Mouse (Mus musculus): ENCODE data around the gene Apbb2. TPM values are rescaled to one million over a fixed set of nuclear protein-coding genes. Genes with fewer than 3 reads are reported as not detected.
"Not testable (repeated sequence)": the region's sequence is repeated elsewhere in the genome, so short reads cannot be mapped to it uniquely, and the experiment has no call there.

Apbb2 gene
- polyA plus RNA-seq, 1 experiment from 2014 or later: 5.6 TPM

DNA sequence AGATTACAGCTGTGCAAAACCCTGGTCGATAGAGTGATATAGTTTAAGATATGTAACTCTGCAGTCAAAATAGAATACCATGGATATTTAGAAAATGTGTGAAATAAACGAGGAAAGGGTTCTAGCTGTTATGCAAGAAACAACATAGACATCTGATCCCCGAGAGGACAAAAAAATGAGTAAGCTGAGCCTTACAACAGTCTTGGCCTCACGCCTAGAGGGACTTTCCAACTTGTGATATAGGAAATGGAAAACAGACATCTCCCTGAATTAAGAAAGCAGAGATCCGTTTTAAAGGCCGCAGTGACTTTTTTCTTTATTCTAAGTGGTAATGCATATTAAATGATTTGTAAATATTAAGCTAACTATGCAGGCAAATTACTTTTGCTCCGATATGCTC is 349.0 kb downstream of the Apbb2 start:
- no peak overlapping the region for H3K4me2 ChIP-seq (ENCODE audit: low read depth, low read length)
- H3K4me1 ChIP-seq (ENCODE audit: insufficient read depth): no peaks in the 10 kb centered on the region
- no peaks in the 10 kb centered on the region for H3K9me3 ChIP-seq (ENCODE audit: low read length)
- no peaks in the 10 kb centered on the region for H3K36me3 ChIP-seq (replicated peaks; ENCODE audit: insufficient read depth, low read length)
- H3K27ac ChIP-seq (ENCODE audit: low read depth): no peak overlapping the region
- TF ChIP-seq EP300 (IDR thresholded peaks at IDR 0.05; ENCODE audit: low read depth) (no peak), CTCF (IDR thresholded peaks at IDR 0.05; ENCODE audit: low read depth) (no peak)
- no peak overlapping the region for H3K4me3 ChIP-seq (ENCODE audit: low read depth, low read length)
- 74% methylated on average over 7 of the region's 7 CpGs for WGBS (ENCODE audit: insufficient replicate concordance)
- DNase-seq (no peak), ATAC-seq (no peak)
- no peaks in the 10 kb centered on the region for H3K27me3 ChIP-seq (ENCODE audit: insufficient read depth, low read length)
- no peak overlapping the region for H3K9ac ChIP-seq (replicated peaks)

DNA sequence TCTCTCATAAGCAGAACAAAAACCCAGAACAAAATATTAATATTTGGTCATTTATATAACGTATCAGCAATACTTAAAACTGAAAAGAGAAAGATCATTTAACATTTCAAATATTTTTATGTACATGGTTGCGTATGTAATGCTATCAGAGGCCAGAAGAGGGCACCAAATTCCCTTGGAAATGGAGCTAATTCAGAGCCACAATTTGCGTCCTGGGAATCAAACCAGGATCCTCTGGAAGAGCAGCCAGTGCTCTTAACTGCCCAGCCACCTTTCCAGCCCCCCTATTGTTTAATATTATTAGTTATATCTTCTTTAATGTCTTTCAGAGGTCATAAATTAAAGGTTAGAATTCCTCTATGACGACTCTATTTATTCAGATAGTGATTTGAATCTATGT is 355.2 kb downstream of the Apbb2 start:
- H3K4me1 ChIP-seq (ENCODE audit: insufficient read depth): peaks cover 3% of the 10 kb centered on the region; the same call in 1 of the 2 replicates
- 0 out of 2 replicates have a peak, but pooled peaks cover 10% of the 10 kb centered on the region for H3K27me3 ChIP-seq (ENCODE audit: insufficient read depth, low read length)
- H3K4me3 ChIP-seq (ENCODE audit: low read depth, low read length): no peak overlapping the region
- WGBS (ENCODE audit: insufficient replicate concordance): 31% methylated on average over 4 of the region's 4 CpGs
- H3K9me3 ChIP-seq (ENCODE audit: low read length): no peaks in the 10 kb centered on the region
- DNase-seq (peak; percentile 26), ATAC-seq (no peak)
- H3K27ac ChIP-seq (ENCODE audit: low read depth): no peak overlapping the region
- H3K4me2 ChIP-seq (ENCODE audit: low read depth, low read length): no peak overlapping the region
- H3K9ac ChIP-seq (replicated peaks): no peak overlapping the region
- no peaks in the 10 kb centered on the region for H3K36me3 ChIP-seq (replicated peaks; ENCODE audit: insufficient read depth, low read length)
- peak; percentile 72 for TF ChIP-seq CTCF (IDR thresholded peaks at IDR 0.05; ENCODE audit: low read depth)
- TF ChIP-seq EP300 (IDR thresholded peaks at IDR 0.05; ENCODE audit: low read depth): no peak

GRCm38 (mm10) chr5:66262475-66262874 is 356.1 kb downstream of the Apbb2 start:
- Histone ChIP-seq H3K4me2 (ENCODE audit: low read depth, low read length) (no peak overlapping the region), H3K4me1 (ENCODE audit: insufficient read depth) (peaks cover 3% of the 10 kb centered on the region; the same call in 1 of the 2 replicates), H3K9me3 (ENCODE audit: low read length) (no peaks in the 10 kb centered on the region), H3K4me3 (ENCODE audit: low read depth, low read length) (no peak overlapping the region), H3K36me3 (replicated peaks; ENCODE audit: insufficient read depth, low read length) (no peaks in the 10 kb centered on the region), H3K9ac (replicated peaks) (no peak overlapping the region), H3K27me3 (ENCODE audit: insufficient read depth, low read length) (0 out of 2 replicates have a peak, but pooled peaks cover 10% of the 10 kb centered on the region), H3K27ac (ENCODE audit: low read depth) (no peak overlapping the region)
- 48% methylated on average over 2 of the region's 2 CpGs for WGBS (ENCODE audit: insufficient replicate concordance)
- no peak for ATAC-seq
- no peak for DNase-seq
- TF ChIP-seq CTCF (IDR thresholded peaks at IDR 0.05; ENCODE audit: low read depth): no peak
- TF ChIP-seq EP300 (IDR thresholded peaks at IDR 0.05; ENCODE audit: low read depth): no peak

DNA sequence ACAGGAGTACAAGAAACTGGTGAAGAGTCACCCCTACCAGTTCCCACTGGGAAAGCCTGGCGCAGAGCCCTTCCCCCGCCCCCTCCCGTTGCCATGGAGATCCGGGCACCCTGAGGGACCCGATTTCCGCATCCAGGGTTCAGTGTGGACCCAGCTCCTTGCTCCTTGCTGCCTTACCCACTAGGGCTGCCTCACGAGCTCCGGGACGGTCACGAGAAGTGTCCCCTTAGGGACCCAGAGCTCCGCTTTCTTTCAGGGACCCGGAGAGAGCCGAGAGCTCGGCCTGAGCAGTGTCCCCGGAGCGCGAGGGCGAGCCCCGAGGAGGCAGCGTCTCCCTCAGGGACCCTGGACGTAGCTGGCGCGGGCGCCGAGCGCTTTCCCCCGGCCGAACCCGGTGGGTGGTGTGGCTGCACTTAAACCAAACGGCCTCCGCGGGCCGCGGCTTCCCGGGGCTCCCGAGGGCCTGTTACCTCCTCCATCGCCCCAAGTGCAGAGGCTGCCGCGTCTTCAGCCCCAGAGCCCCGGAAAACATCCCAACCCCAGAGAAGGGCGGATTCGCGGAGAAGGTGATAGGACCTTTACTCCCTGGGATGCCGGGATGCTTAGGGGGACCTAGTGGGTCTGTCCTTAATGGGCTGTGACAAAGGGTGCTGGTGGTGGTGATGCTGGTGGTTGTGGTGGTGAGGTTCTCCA is 358.7 kb downstream of the Apbb2 start, which contains the start of gene Nsun7:
Gene Nsun7, plus strand, starts transcription at position 142 of the 693 bp plus-strand sequence.
- no peaks in the 10 kb centered on the region for H3K36me3 ChIP-seq (replicated peaks; ENCODE audit: insufficient read depth, low read length)
- peaks cover 3% of the 10 kb centered on the region; the same call in 1 of the 2 replicates for H3K4me1 ChIP-seq (ENCODE audit: insufficient read depth)
- 2% methylated on average over 44 of the region's 44 CpGs for WGBS (ENCODE audit: insufficient replicate concordance)
- TF ChIP-seq CTCF (IDR thresholded peaks at IDR 0.05; ENCODE audit: low read depth): no peak
- TF ChIP-seq EP300 (IDR thresholded peaks at IDR 0.05; ENCODE audit: low read depth): no peak
- H3K27ac ChIP-seq (ENCODE audit: low read depth): no peak within 1 kb of the TSS
- 0 out of 2 replicates have a peak within 1 kb of the TSS, but pooled peaks have one; percentile 30 for H3K9ac ChIP-seq (replicated peaks)
- H3K4me2 ChIP-seq (ENCODE audit: low read depth, low read length): peak within 1 kb of the TSS; percentile 74
- peak; percentile 68 for DNase-seq
- no peak for ATAC-seq
- peak within 1 kb of the TSS; percentile 49 for H3K4me3 ChIP-seq (ENCODE audit: low read depth, low read length)
- no peaks in the 10 kb centered on the region for H3K9me3 ChIP-seq (ENCODE audit: low read length)
- H3K27me3 ChIP-seq (ENCODE audit: insufficient read depth, low read length): 0 out of 2 replicates have a peak, but pooled peaks cover 10% of the 10 kb centered on the region

GRCm38 (mm10) chr5:66259431-66259755 is 359.2 kb downstream of the Apbb2 start:
- 0 out of 2 replicates have a peak overlapping the region, but pooled peaks have one; percentile 30 for H3K9ac ChIP-seq (replicated peaks)
- WGBS (ENCODE audit: insufficient replicate concordance): 9% methylated on average over 5 of the region's 5 CpGs
- not testable (repeated sequence) for DNase-seq

GRCm38 (mm10) chr5:66259000-66259399 is 359.6 kb downstream of the Apbb2 start:
- ATAC-seq: no peak
- no peaks in the 10 kb centered on the region for H3K9me3 ChIP-seq (ENCODE audit: low read length)
- no peak for TF ChIP-seq EP300 (IDR thresholded peaks at IDR 0.05; ENCODE audit: low read depth)
- no peak for TF ChIP-seq CTCF (IDR thresholded peaks at IDR 0.05; ENCODE audit: low read depth)
- H3K36me3 ChIP-seq (replicated peaks; ENCODE audit: insufficient read depth, low read length): no peaks in the 10 kb centered on the region
- 0 out of 2 replicates have a peak, but pooled peaks cover 10% of the 10 kb centered on the region for H3K27me3 ChIP-seq (ENCODE audit: insufficient read depth, low read length)
- WGBS (ENCODE audit: insufficient replicate concordance): 67% methylated on average over 2 of the region's 2 CpGs
- H3K4me2 ChIP-seq (ENCODE audit: low read depth, low read length): no peak overlapping the region
- no peak overlapping the region for H3K27ac ChIP-seq (ENCODE audit: low read depth)
- DNase-seq: no peak
- no peak overlapping the region for H3K4me3 ChIP-seq (ENCODE audit: low read depth, low read length)
- H3K4me1 ChIP-seq (ENCODE audit: insufficient read depth): peaks cover 3% of the 10 kb centered on the region; the same call in 1 of the 2 replicates
- H3K9ac ChIP-seq (replicated peaks): no peak overlapping the region

More at GRCm38 (mm10) chr5:66259431-66259755, 359.2 kb downstream of the Apbb2 start:
- not testable (repeated sequence) for H3K27me3 ChIP-seq (ENCODE audit: insufficient read depth, low read length); H3K4me1 ChIP-seq (ENCODE audit: insufficient read depth); H3K9me3 ChIP-seq (ENCODE audit: low read length); H3K27ac ChIP-seq (ENCODE audit: low read depth); ATAC-seq; H3K36me3 ChIP-seq (replicated peaks; ENCODE audit: insufficient read depth, low read length)
- peak overlapping the region; percentile 74 for H3K4me2 ChIP-seq (ENCODE audit: low read depth, low read length)
- peak overlapping the region; percentile 49 for H3K4me3 ChIP-seq (ENCODE audit: low read depth, low read length)

Data from liver, postnatal 0 days (tissue).